Mouse (Mus musculus): ENCODE measurements at regions not wholly inside any gene's neighbourhood (a gene's known extent, or its start where the extent isn't known, plus 50 kb on each side); places are given as distances from the start of the nearest gene placed in this dataset.

GRCm38 (mm10) chr2:75324146-75324749 lies 334.8 kb upstream of the Hnrnpa3 start:
- DNase-seq (ENCODE audit: low spot score in 2 of 2) = no peak

GRCm38 (mm10) chr2:75329598-75329997 lies 329.5 kb upstream of the Hnrnpa3 start:
- DNase-seq (ENCODE audit: low spot score in 2 of 2) = no peak

- no peak for DNase-seq (ENCODE audit: low spot score in 2 of 2)
Measured at GRCm38 (mm10) chr2:75341310-75341709, 317.8 kb upstream of the Hnrnpa3 start.

GRCm38 (mm10) chr2:75341726-75342280 lies 317.3 kb upstream of the Hnrnpa3 start:
- DNase-seq (ENCODE audit: low spot score in 2 of 2) = peak; percentile 48 to 58

- no peak for DNase-seq (ENCODE audit: low spot score in 2 of 2)
Measured at GRCm38 (mm10) chr2:75350902-75351301, 308.2 kb upstream of the Hnrnpa3 start.

- no peak for DNase-seq (ENCODE audit: low spot score in 2 of 2)
Measured at GRCm38 (mm10) chr2:75351965-75352364, 307.1 kb upstream of the Hnrnpa3 start.

GRCm38 (mm10) chr2:75352564-75352963 lies 306.5 kb upstream of the Hnrnpa3 start:
- no peak for DNase-seq (ENCODE audit: low spot score in 2 of 2)

- DNase-seq (ENCODE audit: low spot score in 2 of 2) = peak; percentile 75 to 83
Measured at GRCm38 (mm10) chr2:75356691-75357375, 302.2 kb upstream of the Hnrnpa3 start.

GRCm38 (mm10) chr2:75357516-75357915 lies 301.5 kb upstream of the Hnrnpa3 start:
- DNase-seq (ENCODE audit: low spot score in 2 of 2) = no peak

- no peak for DNase-seq (ENCODE audit: low spot score in 2 of 2)
Measured at GRCm38 (mm10) chr2:75360936-75361335, 298.1 kb upstream of the Hnrnpa3 start.

- DNase-seq (ENCODE audit: low spot score in 2 of 2) = no peak
Measured at GRCm38 (mm10) chr2:75376666-75377065, 282.4 kb upstream of the Hnrnpa3 start.

GRCm38 (mm10) chr2:75385551-75386263 lies 273.4 kb upstream of the Hnrnpa3 start:
- DNase-seq (ENCODE audit: low spot score in 2 of 2) = no peak

- DNase-seq (ENCODE audit: low spot score in 2 of 2) = no peak
Measured at GRCm38 (mm10) chr2:75386636-75387035, 272.4 kb upstream of the Hnrnpa3 start.

- no peak for DNase-seq (ENCODE audit: low spot score in 2 of 2)
Measured at GRCm38 (mm10) chr2:75392041-75392440, 267.0 kb upstream of the Hnrnpa3 start.

- no peak for DNase-seq (ENCODE audit: low spot score in 2 of 2)
Measured at GRCm38 (mm10) chr2:75394928-75395673, 264.0 kb upstream of the Hnrnpa3 start.

GRCm38 (mm10) chr2:75396016-75396415 lies 263.0 kb upstream of the Hnrnpa3 start:
- DNase-seq (ENCODE audit: low spot score in 2 of 2) = no peak

GRCm38 (mm10) chr2:75400291-75400870 lies 258.7 kb upstream of the Hnrnpa3 start:
- peak; percentile 35 to 49 for DNase-seq (ENCODE audit: low spot score in 2 of 2)

- no peak for DNase-seq (ENCODE audit: low spot score in 2 of 2)
Measured at GRCm38 (mm10) chr2:75403791-75404190, 255.3 kb upstream of the Hnrnpa3 start.

- no peak for DNase-seq (ENCODE audit: low spot score in 2 of 2)
Measured at GRCm38 (mm10) chr2:75405524-75406214, 253.4 kb upstream of the Hnrnpa3 start.

- DNase-seq (ENCODE audit: low spot score in 2 of 2) = peak; percentile 44 to 51
Measured at GRCm38 (mm10) chr2:75406721-75407455, 252.2 kb upstream of the Hnrnpa3 start.

Data from heart, adult 9 months (tissue).